Comparison of ENCODE assay signal across 12 mouse cellular contexts in genomic region chr11:102898408-102898807, GRCm38 (mm10). TPM values are rescaled to one million over a fixed set of nuclear protein-coding genes. Genes with fewer than 3 reads are reported as not detected.
A peak's percentile ranks its signal among the peaks of the same experiment; 100 is the strongest.
DNase-seq lines count a peak whose midpoint lies in the region; ATAC-seq and TF ChIP-seq lines count a peak whose summit lies in the region.
"Had no signal": no experiment of that assay in that cellular context is flagged by ENCODE, and none has a peak within 500 bp of the region (broad histone marks: within the 10 kb centered on the region; RNA-seq: fewer than 3 reads in every experiment).

No protein-coding gene starts in this region.

- no peak overlapping the region for H3K4me2 ChIP-seq in hindbrain, embryonic 15.5 days
- H3K4me2 ChIP-seq in hindbrain, embryonic 11.5 days (replicated peaks; ENCODE audit: low read depth, low read length): no peak overlapping the region
- H3K4me2 ChIP-seq in midbrain, embryonic 16.5 days (ENCODE audit: low read length): no peak overlapping the region
- no peak overlapping the region for H3K4me2 ChIP-seq in liver, postnatal 0 days (ENCODE audit: low read depth, low read length)

- no peaks in the 10 kb centered on the region for H3K36me3 ChIP-seq in hindbrain, embryonic 15.5 days
- no peaks in the 10 kb centered on the region for H3K36me3 ChIP-seq in hindbrain, embryonic 11.5 days (ENCODE audit: control insufficient read depth, insufficient read depth, low read length)
- H3K36me3 ChIP-seq in midbrain, embryonic 16.5 days (ENCODE audit: control insufficient read depth, insufficient read depth, low read length): no peaks in the 10 kb centered on the region
- H3K36me3 ChIP-seq in liver, postnatal 0 days (replicated peaks; ENCODE audit: insufficient read depth, low read length): no peaks in the 10 kb centered on the region

- H3K4me1 ChIP-seq in hindbrain, embryonic 15.5 days (replicated peaks): peaks cover 12% of the 10 kb centered on the region; the same call in 1 of the 2 replicates
- H3K4me1 ChIP-seq in hindbrain, embryonic 11.5 days (replicated peaks; ENCODE audit: control insufficient read depth, insufficient read depth, low read length): no peaks in the 10 kb centered on the region
- 0 out of 2 replicates have a peak, but pooled peaks cover 2% of the 10 kb centered on the region for H3K4me1 ChIP-seq in midbrain, embryonic 16.5 days (ENCODE audit: control insufficient read depth, insufficient read depth, low read length)
- H3K4me1 ChIP-seq in liver, postnatal 0 days (ENCODE audit: insufficient read depth): peaks cover 11% of the 10 kb centered on the region

- H3K27me3 ChIP-seq in hindbrain, embryonic 15.5 days: peaks cover 23% of the 10 kb centered on the region
- peaks cover 12% of the 10 kb centered on the region for H3K27me3 ChIP-seq in hindbrain, embryonic 11.5 days (ENCODE audit: control insufficient read depth, insufficient read depth, low read length)
- peaks cover 12% of the 10 kb centered on the region for H3K27me3 ChIP-seq in midbrain, embryonic 16.5 days (ENCODE audit: control insufficient read depth, insufficient read depth, low read depth, low read length)
- peaks cover 17% of the 10 kb centered on the region for H3K27me3 ChIP-seq in liver, postnatal 0 days (ENCODE audit: insufficient read depth, low read length)

- H3K9me3 ChIP-seq in hindbrain, embryonic 15.5 days: no peaks in the 10 kb centered on the region
- H3K9me3 ChIP-seq in hindbrain, embryonic 11.5 days (ENCODE audit: control insufficient read depth, low read length): no peaks in the 10 kb centered on the region
- no peaks in the 10 kb centered on the region for H3K9me3 ChIP-seq in midbrain, embryonic 16.5 days (replicated peaks; ENCODE audit: control insufficient read depth, low read length, poor library complexity, severe bottlenecking)
- no peaks in the 10 kb centered on the region for H3K9me3 ChIP-seq in liver, postnatal 0 days (ENCODE audit: low read length)

- no peak for DNase-seq in hindbrain, embryonic 11.5 days (ENCODE audit: low spot score)
- DNase-seq in cerebellum, adult 11-12 months: peak; percentile 83
- peak; percentile 45 to 80 for DNase-seq in cerebellum, postnatal 4 days (ENCODE audit: low spot score in 2 of 2)
- DNase-seq in lung, adult 18-20 months: no peak
- no peak for DNase-seq in liver, postnatal 0 days
- DNase-seq: heart, postnatal 4 days; kidney, postnatal 36 days had no signal

- no peak overlapping the region for H3K4me3 ChIP-seq in hindbrain, embryonic 15.5 days
- no peak overlapping the region for H3K4me3 ChIP-seq in hindbrain, embryonic 11.5 days (ENCODE audit: low read depth, low read length)
- H3K4me3 ChIP-seq in midbrain, embryonic 16.5 days (ENCODE audit: low read depth, low read length): no peak overlapping the region
- H3K4me3 ChIP-seq in liver, postnatal 0 days (ENCODE audit: low read depth, low read length): no peak overlapping the region

- TF ChIP-seq EP300 in liver, postnatal 0 days (IDR thresholded peaks at IDR 0.05; ENCODE audit: low read depth): no peak

- 0 out of 2 replicates have a peak overlapping the region, but pooled peaks have one; percentile 31 for H3K27ac ChIP-seq in hindbrain, embryonic 15.5 days (replicated peaks)
- no peak overlapping the region for H3K27ac ChIP-seq in hindbrain, embryonic 11.5 days (ENCODE audit: low read depth, low read length)
- no peak overlapping the region for H3K27ac ChIP-seq in midbrain, embryonic 16.5 days (ENCODE audit: low read length)
- no peak overlapping the region for H3K27ac ChIP-seq in liver, postnatal 0 days (ENCODE audit: low read depth)
- H3K27ac ChIP-seq: liver, embryonic 14.5 days; stomach, postnatal 0 days had no signal

- peak; percentile 86 for ATAC-seq in hindbrain, embryonic 15.5 days (ENCODE audit: low FRiP score, low read depth)
- no peak for ATAC-seq in hindbrain, embryonic 11.5 days (ENCODE audit: low FRiP score)
- ATAC-seq in midbrain, embryonic 16.5 days: peak; percentile 81
- ATAC-seq in liver, postnatal 0 days: no peak
- ATAC-seq: activated CD4-positive, CD25-positive, alpha-beta regulatory T cell, adult 4 months had no signal

- 52% methylated on average over 9 of the region's 9 CpGs for WGBS in hindbrain, embryonic 15.5 days
- 80% methylated on average over 9 of the region's 9 CpGs for WGBS in hindbrain, embryonic 11.5 days
- WGBS in midbrain, embryonic 16.5 days: 54% methylated on average over 9 of the region's 9 CpGs
- WGBS in liver, postnatal 0 days (ENCODE audit: insufficient replicate concordance): 84% methylated on average over 9 of the region's 9 CpGs

- no peak for TF ChIP-seq CTCF in liver, postnatal 0 days (IDR thresholded peaks at IDR 0.05; ENCODE audit: low read depth)

- H3K9ac ChIP-seq in hindbrain, embryonic 15.5 days: no peak overlapping the region
- H3K9ac ChIP-seq in hindbrain, embryonic 11.5 days (ENCODE audit: low read depth, low read length): no peak overlapping the region
- H3K9ac ChIP-seq in midbrain, embryonic 16.5 days (ENCODE audit: low read depth, low read length): no peak overlapping the region
- H3K9ac ChIP-seq in liver, postnatal 0 days (replicated peaks): no peak overlapping the region
- H3K9ac ChIP-seq: liver, embryonic 14.5 days had no signal

RNA-seq across cellular contexts. Expression of gene Gfap, which starts 2.3 kb away (rescaled TPM):
- polyA plus RNA-seq in hindbrain, embryonic 15.5 days (2015; fragmentation: Nextera tagmentation; extraction: Ambion mirVana): 1.8 and 1.9 TPM in 2 replicates
- polyA plus RNA-seq in hindbrain, embryonic 11.5 days (2014; fragmentation: Nextera tagmentation; extraction: Ambion mirVana): 0.12 and 0.20 TPM in 2 replicates
- polyA plus RNA-seq in midbrain, embryonic 16.5 days (2015; fragmentation: Nextera tagmentation; extraction: Ambion mirVana): 0.27 and 1.2 TPM in 2 replicates
- 3.6 and 3.8 TPM in 2 replicates for polyA plus RNA-seq in liver, postnatal 0 days (2015; fragmentation: Nextera tagmentation; extraction: Ambion mirVana)
- polyA plus RNA-seq: activated CD4-positive, CD25-positive, alpha-beta regulatory T cell, adult 4 months had no signal

RNA-seq across cellular contexts. Expression of gene Fam187a, which starts 13.4 kb away (rescaled TPM):
- polyA plus RNA-seq in hindbrain, embryonic 15.5 days (2015; fragmentation: Nextera tagmentation; extraction: Ambion mirVana): 0.13 TPM in 1 of 2 replicates, not detected in the other
- not detected in 2 replicates for polyA plus RNA-seq in hindbrain, embryonic 11.5 days (2014; fragmentation: Nextera tagmentation; extraction: Ambion mirVana)
- not detected in 2 replicates for polyA plus RNA-seq in midbrain, embryonic 16.5 days (2015; fragmentation: Nextera tagmentation; extraction: Ambion mirVana)
- polyA plus RNA-seq in liver, postnatal 0 days (2015; fragmentation: Nextera tagmentation; extraction: Ambion mirVana): not detected in 2 replicates
- polyA plus RNA-seq: activated CD4-positive, CD25-positive, alpha-beta regulatory T cell, adult 4 months; stomach, postnatal 0 days had no signal

RNA-seq across cellular contexts. Expression of gene Ccdc103, which starts 17.4 kb away (rescaled TPM):
- 2.0 and 2.1 TPM in 2 replicates for polyA plus RNA-seq in hindbrain, embryonic 15.5 days (2015; fragmentation: Nextera tagmentation; extraction: Ambion mirVana)
- polyA plus RNA-seq in hindbrain, embryonic 11.5 days (2014; fragmentation: Nextera tagmentation; extraction: Ambion mirVana): 1.2 and 2.0 TPM in 2 replicates
- polyA plus RNA-seq in midbrain, embryonic 16.5 days (2015; fragmentation: Nextera tagmentation; extraction: Ambion mirVana): 2.3 TPM in 2 replicates
- 0.39 and 0.51 TPM in 2 replicates for polyA plus RNA-seq in liver, postnatal 0 days (2015; fragmentation: Nextera tagmentation; extraction: Ambion mirVana)

RNA-seq across cellular contexts. Expression of gene Eftud2, which starts 17.6 kb away (rescaled TPM):
- polyA plus RNA-seq in hindbrain, embryonic 15.5 days (2015; fragmentation: Nextera tagmentation; extraction: Ambion mirVana): 133 and 142 TPM in 2 replicates
- polyA plus RNA-seq in hindbrain, embryonic 11.5 days (2014; fragmentation: Nextera tagmentation; extraction: Ambion mirVana): 205 and 222 TPM in 2 replicates
- polyA plus RNA-seq in midbrain, embryonic 16.5 days (2015; fragmentation: Nextera tagmentation; extraction: Ambion mirVana): 133 and 134 TPM in 2 replicates
- 39.0 and 45.5 TPM in 2 replicates for polyA plus RNA-seq in liver, postnatal 0 days (2015; fragmentation: Nextera tagmentation; extraction: Ambion mirVana)

RNA-seq across cellular contexts. Expression of gene Kif18b, which starts 26.5 kb away (rescaled TPM):
- polyA plus RNA-seq in hindbrain, embryonic 15.5 days (2015; fragmentation: Nextera tagmentation; extraction: Ambion mirVana): 2.1 and 3.6 TPM in 2 replicates
- 7.3 and 8.5 TPM in 2 replicates for polyA plus RNA-seq in hindbrain, embryonic 11.5 days (2014; fragmentation: Nextera tagmentation; extraction: Ambion mirVana)
- polyA plus RNA-seq in midbrain, embryonic 16.5 days (2015; fragmentation: Nextera tagmentation; extraction: Ambion mirVana): 0.75 and 1.4 TPM in 2 replicates
- polyA plus RNA-seq in liver, postnatal 0 days (2015; fragmentation: Nextera tagmentation; extraction: Ambion mirVana): 3.2 and 3.4 TPM in 2 replicates

Comparison
In these comparisons a context has a peak if more than half of its experiments do, and no peak if none do; other contexts are left out.
1. ATAC-seq: peak in hindbrain, embryonic 15.5 days (single experiment) and midbrain, embryonic 16.5 days (single experiment); none in hindbrain, embryonic 11.5 days (single experiment) and liver, postnatal 0 days (single experiment).
2. DNase-seq: peak in cerebellum, adult 11-12 months (single experiment) and cerebellum, postnatal 4 days (2 of 2); none in hindbrain, embryonic 11.5 days (single experiment), lung, adult 18-20 months (0 of 2) and liver, postnatal 0 days (single experiment).